Mouse (Mus musculus): ENCODE data around the gene Zdhhc19. TPM values are rescaled to one million over a fixed set of nuclear protein-coding genes. Genes with fewer than 3 reads are reported as not detected.
A peak's percentile ranks its signal among the peaks of the same experiment; 100 is the strongest.

The Zdhhc19 gene
- polyA plus RNA-seq, 1 experiment from 2014 or later, result not detected

DNA sequence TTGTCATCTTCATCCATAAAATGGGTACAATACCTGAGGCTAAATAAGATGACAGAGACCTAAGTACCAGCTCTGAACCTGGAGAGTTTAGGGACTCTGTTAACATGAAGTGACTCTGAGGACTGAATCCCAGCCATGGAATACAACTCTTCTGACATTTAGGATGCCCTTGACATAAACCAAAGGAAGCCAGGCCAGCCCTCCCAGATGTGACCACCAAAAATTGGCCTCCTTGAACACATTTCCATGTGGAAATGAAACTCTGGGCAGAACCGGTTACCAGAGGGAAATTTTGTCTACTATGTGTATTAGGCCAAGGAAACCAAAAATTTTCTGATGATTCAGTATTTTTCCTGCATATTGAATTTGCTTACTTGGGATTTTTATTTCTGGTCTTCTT lies 103.1 kb downstream of the Zdhhc19 start:
- peaks cover 5% of the 10 kb centered on the region for H3K4me1 ChIP-seq
- no peak overlapping the region for H3K4me3 ChIP-seq
- H3K27ac ChIP-seq (replicated peaks), result no peak overlapping the region
- no peaks in the 10 kb centered on the region for H3K27me3 ChIP-seq (replicated peaks)
- H3K9ac ChIP-seq, result no peak overlapping the region
- no peak overlapping the region for H3K4me2 ChIP-seq
- WGBS, result 92% methylated on average over 1 of the region's 1 CpGs
- H3K36me3 ChIP-seq, result no peaks in the 10 kb centered on the region
- no peak for ATAC-seq (ENCODE audit: extremely low read depth, insufficient number of reproducible peaks, low FRiP score, low TSS enrichment)
- H3K9me3 ChIP-seq, result no peaks in the 10 kb centered on the region

DNA sequence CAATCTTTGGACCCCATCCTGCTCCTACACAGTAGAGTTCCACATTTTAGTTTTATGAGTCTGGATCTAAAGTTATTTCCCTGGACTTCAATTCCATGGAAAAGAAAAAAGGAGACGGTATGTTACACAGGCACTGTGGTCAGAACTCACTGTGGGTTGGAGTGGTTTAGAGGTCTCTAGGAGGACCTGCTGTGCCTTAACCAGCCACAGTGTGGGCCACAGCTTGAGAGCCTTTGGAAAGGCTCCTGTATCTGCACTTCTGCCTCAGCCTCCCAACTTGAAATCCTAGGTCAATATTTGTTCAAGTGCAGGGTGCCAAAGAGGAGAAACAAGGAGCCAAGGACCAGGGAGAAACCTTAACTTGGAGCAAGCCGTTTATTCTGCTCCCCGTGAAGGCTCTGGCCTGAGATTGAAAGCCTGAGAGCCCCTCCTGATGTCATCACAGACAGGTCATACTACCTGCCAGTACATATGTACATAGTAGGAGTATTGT lies 106.2 kb downstream of the Zdhhc19 start:
- 67% methylated on average over 3 of the region's 3 CpGs for WGBS
- H3K9ac ChIP-seq, result no peak overlapping the region
- no peaks in the 10 kb centered on the region for H3K36me3 ChIP-seq
- no peak for ATAC-seq (ENCODE audit: extremely low read depth, insufficient number of reproducible peaks, low FRiP score, low TSS enrichment)
- no peak overlapping the region for H3K27ac ChIP-seq (replicated peaks)
- H3K4me2 ChIP-seq, result no peak overlapping the region
- no peak overlapping the region for H3K4me3 ChIP-seq
- H3K4me1 ChIP-seq, result peaks cover 5% of the 10 kb centered on the region
- no peaks in the 10 kb centered on the region for H3K9me3 ChIP-seq
- H3K27me3 ChIP-seq (replicated peaks), result no peaks in the 10 kb centered on the region

DNA sequence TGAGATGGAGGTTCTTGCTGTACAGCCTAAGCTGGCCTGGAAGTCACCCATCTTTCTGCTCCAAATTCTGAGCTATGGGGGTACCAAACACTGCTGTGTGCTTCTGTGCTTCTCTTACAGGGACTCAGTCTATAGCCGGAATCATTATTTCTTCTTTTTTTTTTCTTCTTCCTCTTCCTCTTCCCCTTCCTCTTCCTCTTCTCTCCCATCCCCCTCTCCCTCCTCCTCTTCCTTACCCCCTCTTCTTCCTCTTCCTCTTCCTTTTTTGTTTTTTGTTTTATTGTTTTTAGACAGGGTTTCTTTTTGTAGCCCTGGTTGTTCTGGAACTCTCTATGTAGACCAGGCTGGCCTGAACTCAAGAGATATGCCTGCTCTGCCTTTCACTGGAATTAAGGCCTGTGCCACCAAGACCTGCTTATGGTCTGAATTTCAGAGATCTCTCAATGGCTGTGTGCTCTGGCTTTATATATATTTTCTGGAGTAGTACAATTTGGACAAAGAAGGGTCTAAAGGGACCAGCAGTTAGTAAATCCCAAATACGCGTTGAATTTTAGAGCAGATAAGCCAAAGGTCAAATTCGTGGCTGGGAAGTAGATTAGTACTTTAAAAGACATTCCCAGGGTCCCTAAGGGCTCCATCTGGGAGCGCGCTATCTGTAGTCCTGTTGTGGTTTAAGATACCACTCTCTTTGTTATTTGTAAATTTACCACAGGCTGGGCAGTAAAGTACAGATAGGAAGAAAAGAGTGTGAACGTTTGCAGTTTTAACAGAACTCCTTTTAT lies 111.7 kb downstream of the Zdhhc19 start:
- H3K4me3 ChIP-seq, result peak overlapping the region; percentile 92
- no peak for ATAC-seq (ENCODE audit: extremely low read depth, insufficient number of reproducible peaks, low FRiP score, low TSS enrichment)
- WGBS, result 39% methylated on average over 7 of the region's 7 CpGs
- no peaks in the 10 kb centered on the region for H3K9me3 ChIP-seq
- H3K9ac ChIP-seq, result peak overlapping the region; percentile 67
- peak overlapping the region; percentile 97 for H3K27ac ChIP-seq (replicated peaks)
- no peaks in the 10 kb centered on the region for H3K27me3 ChIP-seq (replicated peaks)
- peak overlapping the region; percentile 87 for H3K4me2 ChIP-seq
- H3K4me1 ChIP-seq, result peaks cover 32% of the 10 kb centered on the region
- no peaks in the 10 kb centered on the region for H3K36me3 ChIP-seq

DNA sequence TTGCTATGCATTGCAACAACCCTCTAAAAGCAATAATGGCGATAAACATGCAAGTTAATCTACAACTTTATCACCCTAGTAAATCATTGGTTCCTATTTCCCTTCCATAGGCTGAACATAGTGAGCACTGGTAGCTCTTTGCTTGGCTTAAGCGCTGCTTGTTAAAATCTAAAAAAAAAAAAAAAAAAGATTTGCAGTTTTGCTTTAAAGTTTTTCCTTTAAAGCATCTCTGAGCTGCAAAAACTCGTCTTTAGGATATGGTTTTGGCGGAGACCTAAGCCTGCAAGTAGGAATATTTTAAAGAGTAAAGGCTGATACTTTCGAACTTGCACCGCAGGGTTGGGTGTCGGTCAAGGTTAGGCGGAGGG lies 112.3 kb downstream of the Zdhhc19 start:
- peak overlapping the region; percentile 67 for H3K9ac ChIP-seq
- no peak for ATAC-seq (ENCODE audit: extremely low read depth, insufficient number of reproducible peaks, low FRiP score, low TSS enrichment)
- peak overlapping the region; percentile 87 for H3K4me2 ChIP-seq
- H3K36me3 ChIP-seq, result peaks cover 4% of the 10 kb centered on the region
- H3K27me3 ChIP-seq (replicated peaks), result no peaks in the 10 kb centered on the region
- H3K27ac ChIP-seq (replicated peaks), result peak overlapping the region; percentile 97
- 12% methylated on average over 8 of the region's 8 CpGs for WGBS
- peak overlapping the region; percentile 92 for H3K4me3 ChIP-seq
- H3K9me3 ChIP-seq, result no peaks in the 10 kb centered on the region
- H3K4me1 ChIP-seq, result peaks cover 33% of the 10 kb centered on the region

DNA sequence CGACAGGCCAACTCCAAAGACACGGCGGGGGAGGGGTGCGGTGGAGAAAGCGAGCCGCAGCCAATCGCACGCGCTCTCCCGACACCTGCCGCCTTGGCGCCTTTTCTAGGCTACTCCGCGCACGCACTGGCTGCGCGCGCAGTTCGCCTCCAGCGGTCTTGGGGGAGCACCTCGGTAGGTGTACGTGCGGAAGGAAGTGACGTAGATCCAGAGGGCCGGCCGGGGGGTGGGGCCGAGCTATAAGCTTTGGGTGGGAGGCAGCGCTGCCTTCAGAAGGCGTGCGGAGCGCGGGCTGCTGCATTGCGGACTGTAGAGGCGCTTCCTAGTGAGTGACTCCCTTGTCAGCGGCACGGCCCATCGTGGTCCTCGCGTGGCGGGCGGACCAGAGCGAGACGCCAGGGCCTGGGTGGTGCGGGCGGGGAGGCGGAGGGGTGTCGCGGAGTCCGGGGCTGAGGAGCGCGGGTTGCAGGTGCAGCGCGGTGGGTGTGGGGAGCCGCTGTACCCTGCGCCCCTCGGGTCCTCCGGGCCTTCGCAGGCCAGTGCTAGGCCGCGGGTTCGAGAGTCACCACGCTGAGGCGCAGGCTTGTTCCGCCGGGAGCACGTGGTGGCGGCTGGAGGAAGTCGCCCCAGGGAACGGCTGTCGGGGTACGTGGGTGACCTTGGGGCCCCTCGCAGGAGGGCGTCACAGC lies 112.8 kb downstream of the Zdhhc19 start, which contains the start of gene Tfrc:
TSS of gene Tfrc (plus strand) at position 209 of the 689 bp plus-strand sequence.
- Histone ChIP-seq H3K4me3 (peak within 1 kb of the TSS; percentile 92), H3K4me2 (peak within 1 kb of the TSS; percentile 87), H3K4me1 (peaks cover 33% of the 10 kb centered on the region), H3K27me3 (replicated peaks) (no peaks in the 10 kb centered on the region), H3K9ac (peak within 1 kb of the TSS; percentile 94), H3K9me3 (no peaks in the 10 kb centered on the region), H3K36me3 (peaks cover 8% of the 10 kb centered on the region), H3K27ac (replicated peaks) (peak within 1 kb of the TSS; percentile 97)
- WGBS, result under 1% methylated on average over 72 of the region's 73 CpGs
- peak; percentile 97 for ATAC-seq (ENCODE audit: extremely low read depth, insufficient number of reproducible peaks, low FRiP score, low TSS enrichment)

DNA sequence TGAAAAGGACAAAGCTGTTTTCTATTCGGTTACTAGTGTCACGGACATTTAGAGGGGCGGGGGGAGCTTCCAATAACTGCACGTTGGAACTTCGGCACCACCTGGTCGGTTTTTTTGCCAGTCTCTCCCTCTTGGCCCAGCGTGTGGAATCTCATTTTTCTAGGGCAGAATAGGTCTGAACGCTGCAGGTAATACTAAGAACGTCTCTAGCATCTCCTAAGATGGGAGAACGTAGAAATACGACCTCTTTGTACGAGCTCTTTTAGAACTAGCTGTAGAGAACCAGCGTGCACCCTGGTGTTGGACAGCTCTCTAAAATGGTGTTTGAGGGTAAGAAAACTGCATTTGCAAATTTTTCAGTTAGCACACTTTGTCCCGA lies 113.3 kb downstream of the Zdhhc19 start:
- no peaks in the 10 kb centered on the region for H3K9me3 ChIP-seq
- no peak for ATAC-seq (ENCODE audit: extremely low read depth, insufficient number of reproducible peaks, low FRiP score, low TSS enrichment)
- H3K9ac ChIP-seq, result peak overlapping the region; percentile 94
- peak overlapping the region; percentile 92 for H3K4me3 ChIP-seq
- H3K27me3 ChIP-seq (replicated peaks), result no peaks in the 10 kb centered on the region
- peaks cover 13% of the 10 kb centered on the region for H3K36me3 ChIP-seq
- H3K27ac ChIP-seq (replicated peaks), result peak overlapping the region; percentile 97
- H3K4me1 ChIP-seq, result peaks cover 33% of the 10 kb centered on the region
- WGBS, result under 1% methylated on average over 14 of the region's 14 CpGs
- peak overlapping the region; percentile 87 for H3K4me2 ChIP-seq

DNA sequence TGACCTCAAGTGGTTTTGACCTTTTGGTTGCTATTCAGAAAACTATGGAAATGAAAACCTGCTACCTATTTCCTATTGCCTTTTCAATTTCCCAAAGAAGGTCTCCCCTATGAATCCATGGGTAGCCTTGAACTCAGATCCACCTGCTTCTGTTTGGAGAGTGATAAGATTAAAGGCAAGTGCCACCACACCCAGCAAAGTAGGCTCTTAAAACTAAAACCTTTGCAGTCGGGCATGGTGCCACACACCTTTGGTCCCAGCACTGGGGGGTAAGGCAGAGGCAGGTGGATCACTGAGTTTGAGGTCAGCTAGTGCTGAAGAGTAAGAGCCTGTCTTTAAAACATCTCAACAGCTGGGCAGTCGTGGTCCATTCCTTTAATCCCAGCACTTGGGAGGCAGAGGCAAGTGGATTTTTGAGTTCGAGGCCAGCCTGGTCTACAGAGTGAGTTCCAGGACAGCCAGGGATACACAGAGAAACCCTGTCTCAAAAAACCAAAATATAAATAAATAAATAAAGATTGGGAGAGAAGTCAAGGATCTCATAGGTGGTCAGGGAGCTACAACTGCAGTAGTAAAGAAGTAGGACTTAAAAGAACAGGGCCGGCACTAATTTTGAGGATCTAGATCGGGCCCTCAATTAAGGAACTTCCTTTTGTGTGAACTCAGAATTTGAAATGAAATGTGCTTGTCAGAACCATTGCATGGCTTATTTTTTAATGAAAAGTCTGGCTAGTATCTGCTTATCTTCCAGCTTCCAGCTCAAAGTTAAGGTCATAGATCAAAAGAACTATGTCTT lies 114.6 kb downstream of the Zdhhc19 start:
- H3K27me3 ChIP-seq (replicated peaks), result no peaks in the 10 kb centered on the region
- H3K4me3 ChIP-seq, result peak overlapping the region; percentile 92
- no peaks in the 10 kb centered on the region for H3K9me3 ChIP-seq
- peak overlapping the region; percentile 87 for H3K4me2 ChIP-seq
- peaks cover 33% of the 10 kb centered on the region for H3K4me1 ChIP-seq
- peak overlapping the region; percentile 97; the same call in 1 of the 2 replicates for H3K27ac ChIP-seq (replicated peaks)
- 49% methylated on average over 5 of the region's 5 CpGs for WGBS
- ATAC-seq (ENCODE audit: extremely low read depth, insufficient number of reproducible peaks, low FRiP score, low TSS enrichment), result no peak
- peaks cover 26% of the 10 kb centered on the region for H3K36me3 ChIP-seq
- peak overlapping the region; percentile 94 for H3K9ac ChIP-seq

Other genes starting within 250 kb of the Zdhhc19 start
- 3.7 and 5.8 TPM in 2 replicates for gene Fbxo45, start 249.1 kb upstream of the Zdhhc19 start, polyA plus RNA-seq (2015; fragmentation: Nextera tagmentation; extraction: Ambion mirVana)
- gene Wdr53, start 249.0 kb upstream of the Zdhhc19 start, polyA plus RNA-seq (2015; fragmentation: Nextera tagmentation; extraction: Ambion mirVana), result 8.4 and 11.0 TPM in 2 replicates
- 0.17 and 0.20 TPM in 2 replicates for gene Smco1, start 224.8 kb upstream of the Zdhhc19 start, polyA plus RNA-seq (2015; fragmentation: Nextera tagmentation; extraction: Ambion mirVana)
- 17.6 and 18.0 TPM in 2 replicates for gene Rnf168, start 218.8 kb upstream of the Zdhhc19 start, polyA plus RNA-seq (2015; fragmentation: Nextera tagmentation; extraction: Ambion mirVana)
- 16.1 and 20.3 TPM in 2 replicates for gene Ubxn7, start 164.0 kb upstream of the Zdhhc19 start, polyA plus RNA-seq (2015; fragmentation: Nextera tagmentation; extraction: Ambion mirVana)
- gene Tm4sf19, start 95.8 kb upstream of the Zdhhc19 start, polyA plus RNA-seq (2015; fragmentation: Nextera tagmentation; extraction: Ambion mirVana), result 0.12 TPM in 1 of 2 replicates, not detected in the other
- 23.1 and 26.9 TPM in 2 replicates for gene Tctex1d2, start 76.6 kb upstream of the Zdhhc19 start, polyA plus RNA-seq (2015; fragmentation: Nextera tagmentation; extraction: Ambion mirVana)
- gene Pcyt1a, start 65.3 kb upstream of the Zdhhc19 start, polyA plus RNA-seq (2015; fragmentation: Nextera tagmentation; extraction: Ambion mirVana), result 35.4 and 41.5 TPM in 2 replicates
- gene Slc51a, start 8.4 kb upstream of the Zdhhc19 start, polyA plus RNA-seq (2015; fragmentation: Nextera tagmentation; extraction: Ambion mirVana), result 1.6 and 2.0 TPM in 2 replicates
- 32.7 and 34.7 TPM in 2 replicates for gene Tfrc, start 112.7 kb downstream of the Zdhhc19 start, polyA plus RNA-seq (2015; fragmentation: Nextera tagmentation; extraction: Ambion mirVana)
- gene Tnk2, start 147.6 kb downstream of the Zdhhc19 start, polyA plus RNA-seq (2015; fragmentation: Nextera tagmentation; extraction: Ambion mirVana), result 7.1 and 8.7 TPM in 2 replicates
- gene Muc4, start 239.6 kb downstream of the Zdhhc19 start, polyA plus RNA-seq (2015; fragmentation: Nextera tagmentation; extraction: Ambion mirVana), result 0.21 TPM in 1 of 2 replicates, not detected in the other

Measured in heart, embryonic 13.5 days (tissue).